Mouse (Mus musculus): ENCODE measurements around the gene Srpk2. TPM values are rescaled to one million over a fixed set of nuclear protein-coding genes. Genes with fewer than 3 reads are reported as not detected.
A peak's percentile ranks its signal among the peaks of the same experiment; 100 is the strongest.

Gene Srpk2
- total and polyA plus RNA-seq, 2 experiments, result 2.9 to 14.5 TPM

DNA sequence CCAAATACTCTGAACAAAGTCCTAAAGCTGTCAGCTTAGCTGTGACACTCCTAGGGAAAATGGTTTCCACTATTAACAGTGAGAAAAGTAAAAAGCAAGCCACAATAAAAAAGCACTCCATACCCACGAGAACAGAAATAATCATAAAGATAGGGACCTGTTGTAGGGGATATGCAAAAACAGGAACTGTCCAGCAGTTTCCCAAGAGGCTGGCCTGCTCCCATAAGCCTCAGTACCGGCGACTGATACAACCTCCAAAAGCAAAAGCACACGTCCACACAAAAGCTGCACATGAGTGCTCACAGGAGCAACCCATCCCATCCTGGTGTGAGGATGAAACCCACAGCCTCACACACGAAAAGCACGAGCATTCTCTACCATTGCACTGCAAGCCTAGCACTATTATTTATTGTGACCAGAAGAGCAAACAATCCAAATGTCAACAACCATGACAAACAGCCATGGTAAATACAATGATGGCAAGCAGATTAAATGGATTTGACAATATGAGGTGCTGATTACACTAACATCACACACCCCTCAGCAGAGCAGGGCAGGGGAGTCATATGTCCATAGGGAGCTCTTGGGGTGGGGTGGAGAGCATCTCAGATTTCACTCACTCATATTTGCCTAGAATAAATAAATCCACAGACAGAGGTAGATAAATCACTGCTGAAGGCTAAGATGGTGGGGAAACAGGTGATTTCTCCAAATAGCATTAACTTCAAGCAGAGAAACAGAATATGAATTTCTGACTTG lies 107.9 kb downstream of the Srpk2 start:
- H3K4me3 ChIP-seq (ENCODE audit: insufficient read depth, low read depth, low read length), result no peak overlapping the region
- 35% methylated on average over 6 of the region's 6 CpGs for WGBS
- no peak for TF ChIP-seq CTCF (IDR thresholded peaks at IDR 0.05; ENCODE audit: low read depth, low read length)
- TF ChIP-seq POLR2A (IDR thresholded peaks at IDR 0.05; ENCODE audit: extremely low read depth, insufficient read depth, low read length), result no peak

DNA sequence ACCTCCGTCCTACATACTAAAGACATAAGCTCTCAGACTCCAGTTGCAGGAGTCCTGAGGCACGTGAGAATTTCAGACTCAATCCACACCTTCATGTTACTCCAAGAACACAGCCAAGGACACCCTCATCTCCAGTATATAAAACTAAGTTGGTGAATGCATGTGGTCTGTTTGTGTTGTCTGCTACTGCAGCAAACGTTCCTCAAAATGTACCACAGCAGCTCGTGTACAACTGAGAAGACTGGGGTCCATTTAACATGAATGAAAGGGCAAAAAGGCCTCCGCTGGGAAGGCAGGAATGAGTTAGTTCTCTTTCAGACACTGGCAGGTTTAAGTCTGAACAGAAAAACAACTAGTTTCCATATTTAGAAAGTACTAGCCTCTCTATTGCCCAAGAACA lies 110.5 kb downstream of the Srpk2 start:
- Histone ChIP-seq H3K27me3 (ENCODE audit: control insufficient read depth, insufficient read depth, low read length) (no peaks in the 10 kb centered on the region), H3K4me3 (ENCODE audit: insufficient read depth, low read depth, low read length) (no peak overlapping the region), H3K36me3 (ENCODE audit: control insufficient read depth, insufficient read depth, low read length) (peaks cover 6% of the 10 kb centered on the region; the same call in 1 of the 2 replicates), H3K79me2 (ENCODE audit: control insufficient read depth, insufficient read depth, low read length) (peaks cover 3% of the 10 kb centered on the region; the same call in 1 of the 2 replicates), H3K9ac (ENCODE audit: low read depth, low read length) (no peak overlapping the region), H3K27ac (replicated peaks; ENCODE audit: insufficient read depth, low read depth, low read length) (no peak overlapping the region), H3K4me1 (ENCODE audit: control insufficient read depth, insufficient read depth, low read length) (peaks cover 18% of the 10 kb centered on the region)
- WGBS, result 98% methylated on average over 5 of the region's 5 CpGs
- DNase-seq (ENCODE audit: extremely low read depth, low read depth, low spot score), result no peak
- no peak for TF ChIP-seq CTCF (IDR thresholded peaks at IDR 0.05; ENCODE audit: low read depth, low read length)
- TF ChIP-seq POLR2A (IDR thresholded peaks at IDR 0.05; ENCODE audit: extremely low read depth, insufficient read depth, low read length), result no peak

More for the DNA sequence above, 107.9 kb downstream of the Srpk2 start:
- no peak overlapping the region for H3K9ac ChIP-seq (ENCODE audit: low read depth, low read length)
- H3K27ac ChIP-seq (replicated peaks; ENCODE audit: insufficient read depth, low read depth, low read length), result no peak overlapping the region
- H3K36me3 ChIP-seq (ENCODE audit: control insufficient read depth, insufficient read depth, low read length), result peaks cover 6% of the 10 kb centered on the region; the same call in 1 of the 2 replicates
- peaks cover 19% of the 10 kb centered on the region for H3K4me1 ChIP-seq (ENCODE audit: control insufficient read depth, insufficient read depth, low read length)
- peaks cover 3% of the 10 kb centered on the region; the same call in 1 of the 2 replicates for H3K79me2 ChIP-seq (ENCODE audit: control insufficient read depth, insufficient read depth, low read length)
- H3K27me3 ChIP-seq (ENCODE audit: control insufficient read depth, insufficient read depth, low read length), result no peaks in the 10 kb centered on the region
- DNase-seq (ENCODE audit: extremely low read depth, low read depth, low spot score), result peak; percentile 38

DNA sequence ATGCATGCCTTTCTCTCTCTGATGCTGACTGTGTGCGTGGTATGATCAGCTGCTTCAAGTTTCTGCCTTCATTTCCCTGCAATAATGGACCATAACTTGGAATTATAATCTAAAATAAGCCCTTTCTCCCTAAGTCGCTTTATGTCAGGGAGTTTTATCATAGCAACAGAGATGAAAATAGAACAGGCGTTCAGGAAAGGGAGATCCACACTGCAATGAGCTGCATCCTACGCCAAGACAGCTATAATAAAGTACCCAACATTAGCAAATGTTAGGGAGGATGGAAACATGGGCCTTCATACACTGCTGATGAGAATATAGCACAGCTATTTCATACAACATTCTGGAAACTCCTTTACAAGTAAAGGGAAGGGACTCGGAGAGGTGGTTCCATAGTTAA lies 116.2 kb downstream of the Srpk2 start:
- no peak for DNase-seq (ENCODE audit: extremely low read depth, low read depth, low spot score)
- H3K9ac ChIP-seq (ENCODE audit: low read depth, low read length), result no peak overlapping the region
- no peaks in the 10 kb centered on the region for H3K79me2 ChIP-seq (ENCODE audit: control insufficient read depth, insufficient read depth, low read length)
- TF ChIP-seq POLR2A (IDR thresholded peaks at IDR 0.05; ENCODE audit: extremely low read depth, insufficient read depth, low read length) (no peak), CTCF (IDR thresholded peaks at IDR 0.05; ENCODE audit: low read depth, low read length) (no peak)
- no peak overlapping the region for H3K27ac ChIP-seq (replicated peaks; ENCODE audit: insufficient read depth, low read depth, low read length)
- WGBS, result 97% methylated on average over 5 of the region's 5 CpGs
- peaks cover 6% of the 10 kb centered on the region; the same call in 1 of the 2 replicates for H3K36me3 ChIP-seq (ENCODE audit: control insufficient read depth, insufficient read depth, low read length)
- H3K4me1 ChIP-seq (ENCODE audit: control insufficient read depth, insufficient read depth, low read length), result no peaks in the 10 kb centered on the region; the same call in 1 of the 2 replicates
- H3K27me3 ChIP-seq (ENCODE audit: control insufficient read depth, insufficient read depth, low read length), result no peaks in the 10 kb centered on the region
- no peak overlapping the region for H3K4me3 ChIP-seq (ENCODE audit: insufficient read depth, low read depth, low read length)

DNA sequence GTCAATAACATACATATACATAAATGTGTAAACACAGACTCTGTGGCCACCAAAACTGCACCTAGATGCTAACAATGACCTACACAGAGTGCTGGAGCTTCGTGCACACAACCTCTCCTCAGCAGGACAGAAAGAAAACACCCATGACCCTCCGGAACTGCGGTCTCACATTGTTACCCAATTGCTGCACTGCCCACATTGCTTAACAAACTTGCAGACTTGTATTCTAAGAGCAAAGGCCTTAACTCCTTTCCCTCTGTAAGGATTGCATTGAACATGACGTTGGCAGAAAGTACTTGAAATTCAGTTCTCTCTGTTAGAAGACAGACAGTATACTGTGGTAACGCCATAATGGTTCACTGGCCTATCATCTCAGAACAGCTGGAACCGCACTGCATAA lies 118.0 kb downstream of the Srpk2 start:
- Histone ChIP-seq H3K36me3 (ENCODE audit: control insufficient read depth, insufficient read depth, low read length) (peaks cover 6% of the 10 kb centered on the region; the same call in 1 of the 2 replicates), H3K79me2 (ENCODE audit: control insufficient read depth, insufficient read depth, low read length) (no peaks in the 10 kb centered on the region), H3K27ac (replicated peaks; ENCODE audit: insufficient read depth, low read depth, low read length) (no peak overlapping the region), H3K4me3 (ENCODE audit: insufficient read depth, low read depth, low read length) (no peak overlapping the region), H3K4me1 (ENCODE audit: control insufficient read depth, insufficient read depth, low read length) (peaks cover 6% of the 10 kb centered on the region; the same call in 1 of the 2 replicates), H3K9ac (ENCODE audit: low read depth, low read length) (no peak overlapping the region), H3K27me3 (ENCODE audit: control insufficient read depth, insufficient read depth, low read length) (no peaks in the 10 kb centered on the region)
- 64% methylated on average over 6 of the region's 6 CpGs for WGBS
- TF ChIP-seq CTCF (IDR thresholded peaks at IDR 0.05; ENCODE audit: low read depth, low read length), result no peak
- no peak for TF ChIP-seq POLR2A (IDR thresholded peaks at IDR 0.05; ENCODE audit: extremely low read depth, insufficient read depth, low read length)
- peak; percentile 48 for DNase-seq (ENCODE audit: extremely low read depth, low read depth, low spot score)

DNA sequence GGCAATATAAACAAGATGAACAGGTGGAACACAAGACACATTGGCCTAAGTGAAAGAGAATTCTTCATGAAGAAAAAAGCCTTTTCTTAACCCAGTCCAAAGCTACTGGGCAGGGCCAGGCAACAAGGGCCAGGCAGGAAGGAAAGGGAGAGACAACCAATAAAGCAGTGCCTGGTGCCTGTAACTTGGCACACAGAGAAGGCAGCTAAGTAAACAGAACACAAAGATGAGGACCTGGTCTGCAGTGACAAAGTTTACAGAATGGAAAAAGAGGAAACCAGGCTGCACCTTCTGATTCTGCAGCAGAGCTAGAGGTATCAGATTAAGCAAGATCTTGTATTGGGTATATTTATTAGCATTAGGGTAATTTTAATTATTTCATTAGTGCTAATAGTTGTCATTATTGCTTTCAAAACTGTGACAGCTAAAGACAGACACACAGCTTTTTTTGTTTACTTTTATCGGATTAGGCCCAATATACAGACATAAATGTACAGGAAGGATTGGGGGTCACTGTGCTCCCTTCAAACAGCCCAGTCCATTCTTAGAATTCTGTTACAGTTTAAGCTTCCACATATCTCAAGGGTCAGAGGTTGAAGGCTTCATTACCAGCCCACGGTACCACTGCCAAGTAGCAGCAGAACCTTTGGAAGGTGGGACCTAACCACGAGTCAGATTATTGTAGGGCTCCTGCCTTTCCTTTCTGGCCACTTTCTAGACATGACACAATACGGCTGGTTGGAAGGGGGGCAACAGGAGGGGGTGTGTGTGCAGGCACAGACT lies 121.9 kb downstream of the Srpk2 start:
- H3K27me3 ChIP-seq (ENCODE audit: control insufficient read depth, insufficient read depth, low read length), result no peaks in the 10 kb centered on the region
- no peaks in the 10 kb centered on the region for H3K79me2 ChIP-seq (ENCODE audit: control insufficient read depth, insufficient read depth, low read length)
- H3K4me3 ChIP-seq (ENCODE audit: insufficient read depth, low read depth, low read length), result no peak overlapping the region
- H3K27ac ChIP-seq (replicated peaks; ENCODE audit: insufficient read depth, low read depth, low read length), result 0 out of 2 replicates have a peak overlapping the region, but pooled peaks have one; percentile 1
- TF ChIP-seq CTCF (IDR thresholded peaks at IDR 0.05; ENCODE audit: low read depth, low read length) (no peak), POLR2A (IDR thresholded peaks at IDR 0.05; ENCODE audit: extremely low read depth, insufficient read depth, low read length) (no peak)
- peaks cover 6% of the 10 kb centered on the region; the same call in 1 of the 2 replicates for H3K4me1 ChIP-seq (ENCODE audit: control insufficient read depth, insufficient read depth, low read length)
- H3K9ac ChIP-seq (ENCODE audit: low read depth, low read length), result no peak overlapping the region
- 15% methylated on average over 4 of the region's 4 CpGs for WGBS
- DNase-seq (ENCODE audit: extremely low read depth, low read depth, low spot score), result peak; percentile 81
- peaks cover 16% of the 10 kb centered on the region; the same call in 1 of the 2 replicates for H3K36me3 ChIP-seq (ENCODE audit: control insufficient read depth, insufficient read depth, low read length)

All from liver, adult 2 months (tissue).